Mouse (Mus musculus) lung, postnatal 4 days (tissue): ENCODE results near the gene Eral1.
A peak's percentile ranks its signal among the peaks of the same experiment; 100 is the strongest.
"Not testable (repeated sequence)": the region's sequence is repeated elsewhere in the genome, so short reads cannot be mapped to it uniquely, and the experiment has no call there.

Source experiments
- DNase-seq, 2 experiments: peaks; one replicate each; pipeline ENCODE4 v3.0.0; 2021

Eral1 gene

DNA sequence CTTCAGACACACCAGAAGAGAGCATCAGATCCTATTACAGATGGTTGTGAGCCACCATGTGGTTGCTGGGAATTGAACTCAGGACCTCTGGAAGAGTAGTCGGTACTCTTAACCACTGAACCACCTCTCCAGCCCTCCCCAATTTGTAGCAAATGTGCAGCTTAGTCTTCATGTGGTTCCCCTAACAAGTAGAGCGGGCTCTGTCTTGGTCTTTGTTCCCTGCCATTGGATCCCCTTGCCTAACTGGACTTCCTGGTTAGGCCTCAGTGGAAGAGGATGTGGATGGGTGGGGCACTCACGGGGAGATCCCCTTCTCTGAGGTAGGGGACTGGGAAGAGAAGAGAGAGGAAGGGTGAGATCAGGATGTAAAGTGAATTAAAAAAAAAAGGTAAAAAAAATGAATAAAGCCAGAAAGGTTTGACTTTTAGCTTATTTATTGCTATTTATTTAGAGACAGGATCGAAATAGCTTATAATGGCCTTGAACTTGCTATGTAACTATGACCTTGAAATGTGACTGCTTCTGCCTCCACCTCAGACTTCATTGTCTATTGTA is 6.8 kb upstream of the Eral1 start:
- no peak for DNase-seq

- DNase-seq: no peak
These were observed 3.4 kb upstream of the Eral1 start for GRCm38 (mm10) chr11:78083595-78083994.

DNA sequence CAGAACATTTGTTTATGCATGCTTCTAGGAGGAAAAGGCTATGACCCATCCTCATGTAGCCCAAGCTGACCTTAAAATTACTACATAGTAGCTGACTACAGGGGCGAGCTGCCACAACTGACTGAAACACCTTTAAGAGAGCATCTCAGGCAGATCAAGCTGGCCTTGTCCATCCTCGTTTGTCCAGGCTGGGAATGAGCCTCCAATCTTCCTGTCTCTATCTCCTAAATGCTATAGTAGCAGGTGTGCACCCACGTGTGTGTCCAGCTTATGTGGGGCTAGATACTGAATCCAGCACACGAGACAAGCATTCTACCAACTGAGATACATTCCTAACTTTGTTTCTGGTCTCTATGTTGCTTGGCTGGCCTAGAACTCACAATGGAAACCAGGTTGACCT is 5.5 kb downstream of the Eral1 start:
- no peak for DNase-seq

DNA sequence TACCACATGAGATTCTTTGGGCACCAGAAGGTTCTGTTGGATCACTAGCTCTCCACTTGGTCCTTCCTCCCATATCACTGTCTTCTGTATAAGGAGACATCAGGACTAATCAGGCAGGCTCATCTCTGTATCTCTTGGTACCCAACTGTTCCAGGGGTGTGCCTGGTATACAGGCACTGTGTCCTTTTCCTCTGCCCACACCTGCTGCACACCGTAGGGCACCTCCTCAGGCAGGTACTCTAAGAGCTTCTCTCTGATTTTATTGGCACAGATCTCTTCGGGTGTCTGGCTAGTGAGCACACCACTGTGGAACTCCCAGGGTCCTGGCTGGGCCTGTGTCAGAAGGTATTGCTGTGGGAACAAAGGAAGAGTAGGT is 5.9 kb downstream of the Eral1 start:
- DNase-seq: no peak

GRCm38 (mm10) chr11:78073577-78074276 is 6.5 kb downstream of the Eral1 start:
- DNase-seq: no peak

- no peak for DNase-seq
These were observed 7.6 kb downstream of the Eral1 start for GRCm38 (mm10) chr11:78072425-78073130.

DNA sequence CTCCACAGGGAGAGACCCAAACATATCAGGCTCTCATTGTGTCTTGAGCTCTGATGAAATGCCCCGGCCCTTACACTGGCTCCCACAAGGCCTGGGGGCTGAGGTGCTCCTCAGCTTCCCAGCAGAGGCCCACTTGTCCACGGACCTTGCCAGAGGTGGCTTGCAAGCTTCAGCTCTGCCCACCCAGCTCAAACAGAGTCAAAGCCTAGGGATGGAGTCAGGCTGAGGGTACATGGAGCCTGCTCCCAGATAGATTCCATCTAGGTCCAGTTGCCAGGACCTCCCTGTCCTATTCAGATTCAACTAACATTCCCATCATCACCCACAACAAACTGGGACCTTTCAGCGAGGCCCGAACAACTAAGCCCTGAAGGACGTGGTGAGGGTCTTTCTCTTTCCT is 8.2 kb downstream of the Eral1 start:
- DNase-seq: no peak

DNA sequence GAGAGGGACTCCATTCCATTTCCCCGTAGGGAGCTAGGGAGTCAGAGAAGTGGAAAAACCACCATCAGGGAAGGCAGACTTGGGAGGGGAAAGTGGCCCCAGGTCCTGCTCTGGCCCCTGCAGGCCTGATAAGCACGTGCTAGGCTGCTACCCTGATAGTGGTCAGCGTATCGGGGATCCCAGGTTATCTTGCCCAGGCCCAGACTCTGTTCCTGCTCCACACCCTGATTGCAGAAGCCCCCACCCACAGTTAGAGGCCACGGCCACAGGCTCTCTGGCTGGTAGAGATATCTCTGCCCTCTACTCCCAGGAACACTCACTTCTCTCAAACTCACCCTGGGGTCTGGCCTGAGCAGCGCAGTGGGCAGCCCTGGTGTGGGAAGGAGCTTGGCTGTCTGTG is 10.5 kb downstream of the Eral1 start:
- DNase-seq: no peak

DNA sequence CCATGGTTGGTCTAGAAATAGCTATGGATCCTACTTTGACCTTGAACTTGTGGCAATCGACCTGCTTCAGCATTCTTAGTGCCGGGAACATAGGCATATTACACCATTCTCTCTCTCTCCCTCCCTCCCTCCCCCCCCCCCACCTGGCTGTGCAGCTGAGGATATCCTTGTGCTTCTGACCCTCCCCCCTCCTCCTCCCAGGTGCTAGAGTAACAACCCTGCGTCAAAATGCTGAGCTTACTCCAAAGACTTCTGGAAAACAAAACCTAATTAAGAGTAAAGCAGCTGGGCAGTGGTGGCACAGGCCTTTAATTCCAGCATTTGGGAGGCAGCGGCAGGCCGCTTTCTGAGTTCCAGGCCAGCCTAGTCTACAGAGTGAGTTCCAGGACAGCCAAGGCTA is 11.1 kb downstream of the Eral1 start:
- no peak for DNase-seq

GRCm38 (mm10) chr11:78067566-78067965 is 12.6 kb downstream of the Eral1 start:
- no peak for DNase-seq

DNA sequence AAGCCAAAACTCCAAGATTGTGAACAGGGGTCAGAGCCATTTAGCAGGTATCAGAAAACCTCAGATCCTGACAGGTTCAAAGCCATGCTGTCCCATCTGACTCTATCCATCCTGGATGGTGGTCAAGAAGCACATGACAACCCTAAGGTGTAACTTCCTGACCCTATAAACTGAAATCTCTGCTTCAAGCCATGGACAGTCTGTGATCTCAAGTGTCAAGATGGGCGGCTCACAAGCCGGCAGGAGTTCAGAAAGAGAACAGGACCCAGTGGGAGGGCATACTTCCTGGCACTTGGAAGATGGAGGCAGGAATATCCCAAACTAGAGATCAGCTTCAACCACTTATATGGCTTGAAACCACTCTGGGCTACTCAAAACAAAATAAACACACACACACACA is 13.5 kb downstream of the Eral1 start:
- no peak for DNase-seq

DNA sequence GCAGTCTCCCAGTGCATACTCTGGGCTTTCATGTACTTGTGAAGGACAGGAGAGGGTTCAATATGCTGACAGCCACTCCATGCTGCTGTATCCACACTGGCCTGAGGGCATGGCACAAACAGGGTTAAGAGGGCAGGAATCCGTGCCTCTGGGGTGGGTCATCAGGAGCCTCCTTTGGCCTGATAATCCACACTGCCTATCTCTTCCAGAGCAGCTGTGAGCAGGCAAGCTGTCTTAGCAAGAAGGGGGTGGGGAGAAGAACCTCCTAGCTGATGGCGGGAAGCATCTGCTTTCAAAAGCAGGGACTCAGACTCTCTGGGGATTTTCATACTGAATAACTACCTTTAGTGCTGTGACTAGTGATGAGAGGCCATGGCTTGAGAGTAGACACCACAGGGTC is 14.3 kb downstream of the Eral1 start:
- DNase-seq: no peak

DNA sequence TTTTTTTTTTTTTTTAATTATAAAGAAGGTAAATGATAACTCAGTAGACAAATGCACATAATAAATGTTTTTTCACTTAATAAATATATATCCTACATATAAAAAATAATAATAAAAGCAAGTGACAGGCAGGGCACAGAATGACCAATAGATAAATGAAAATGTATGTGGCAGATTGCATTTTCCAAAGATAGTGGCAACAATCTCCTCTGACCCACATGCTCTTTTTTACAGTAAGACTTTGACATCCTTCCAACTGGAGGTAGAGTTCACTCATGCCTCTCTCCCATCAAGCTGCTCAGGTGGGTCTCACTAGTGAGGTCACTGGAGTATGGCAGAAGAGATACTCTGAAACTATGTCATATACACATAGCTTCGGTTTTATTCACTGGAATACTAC is 17.6 kb downstream of the Eral1 start:
- DNase-seq: no peak

- DNase-seq: peak; percentile 81 to 82
These were observed 20.1 kb downstream of the Eral1 start for GRCm38 (mm10) chr11:78059833-78060757.

DNA sequence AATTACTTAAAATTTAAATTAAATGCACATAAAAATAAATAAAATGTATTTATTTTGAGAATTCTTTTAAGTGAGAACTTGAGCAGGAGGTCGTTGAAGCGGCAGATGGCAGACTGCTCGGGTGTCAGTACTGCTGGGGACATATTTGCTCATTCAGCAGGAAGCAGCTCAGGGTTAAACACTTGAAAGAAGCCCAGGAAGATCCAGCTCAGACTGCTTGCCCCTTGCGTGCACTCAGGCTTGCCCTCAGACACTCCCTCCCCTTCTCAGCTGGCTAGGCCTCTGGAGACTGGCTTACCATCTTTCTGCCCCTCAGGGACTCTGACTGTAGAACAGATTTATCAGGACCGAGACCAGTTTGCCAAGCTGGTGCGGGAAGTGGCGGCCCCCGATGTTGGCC is 23.2 kb downstream of the Eral1 start:
- DNase-seq: no peak

GRCm38 (mm10) chr11:78053078-78053477 is 27.1 kb downstream of the Eral1 start:
- no peak for DNase-seq

- DNase-seq: not testable (repeated sequence)
These were observed 31.5 kb downstream of the Eral1 start for GRCm38 (mm10) chr11:78048637-78049036.

- DNase-seq: peak; percentile 77 to 89
These were observed 35.4 kb downstream of the Eral1 start for GRCm38 (mm10) chr11:78044758-78045251.

GRCm38 (mm10) chr11:78042290-78042870 is 37.8 kb downstream of the Eral1 start:
- DNase-seq: not testable (repeated sequence)

DNA sequence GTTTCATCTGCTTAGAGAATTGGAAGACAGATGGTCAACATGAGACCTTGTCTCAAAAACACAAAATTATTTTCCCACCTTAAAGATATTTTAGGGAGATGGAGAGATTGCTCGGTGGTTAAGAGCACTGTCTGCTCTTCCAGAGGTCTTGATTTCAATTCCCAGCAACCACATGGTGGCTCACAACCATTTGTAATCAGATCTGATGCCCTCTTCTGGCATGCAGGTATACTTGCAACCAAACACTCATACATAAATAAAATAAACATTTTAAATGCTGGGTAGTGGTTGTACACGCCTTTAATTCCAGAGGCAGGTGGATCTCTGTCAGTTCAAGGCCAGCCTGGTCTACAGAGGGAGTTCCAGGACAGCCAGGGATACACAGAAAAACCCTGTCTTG is 39.3 kb downstream of the Eral1 start:
- DNase-seq: no peak

- peak; percentile 78 to 79 for DNase-seq
These were observed 42.1 kb downstream of the Eral1 start, which contains the start of gene Flot2 for GRCm38 (mm10) chr11:78037831-78038752. Flot2 (plus strand) TSS chr11:78037931.
